Mouse (Mus musculus) lung, adult 2 months (tissue): ENCODE results near the gene Mdm1.

Experiments
- CTCF ChIP-seq: fragments of 200-500 bp; IDR thresholded peaks from 2 replicates; pipeline ENCODE4 v1.5.1; 2011; ENCODE audit warnings: mild to moderate bottlenecking, low read length, control low read depth; ENCODE audit not compliant: insufficient read depth
- POLR2A ChIP-seq: fragments of 200-500 bp; IDR thresholded peaks from 2 replicates; pipeline ENCODE4 v1.6.1; 2011; ENCODE audit warnings: low read depth, mild to moderate bottlenecking, control low read depth, low read length, borderline replicate concordance; ENCODE audit errors: extremely low read depth

- TF ChIP-seq POLR2A (no peak), CTCF (no peak)
Observed at GRCm38 (mm10) chr10:118101056-118101455, 40.6 kb upstream of the Mdm1 start.
